Mouse (Mus musculus): ENCODE results near the gene Angpt4.

Angpt4 gene

DNA sequence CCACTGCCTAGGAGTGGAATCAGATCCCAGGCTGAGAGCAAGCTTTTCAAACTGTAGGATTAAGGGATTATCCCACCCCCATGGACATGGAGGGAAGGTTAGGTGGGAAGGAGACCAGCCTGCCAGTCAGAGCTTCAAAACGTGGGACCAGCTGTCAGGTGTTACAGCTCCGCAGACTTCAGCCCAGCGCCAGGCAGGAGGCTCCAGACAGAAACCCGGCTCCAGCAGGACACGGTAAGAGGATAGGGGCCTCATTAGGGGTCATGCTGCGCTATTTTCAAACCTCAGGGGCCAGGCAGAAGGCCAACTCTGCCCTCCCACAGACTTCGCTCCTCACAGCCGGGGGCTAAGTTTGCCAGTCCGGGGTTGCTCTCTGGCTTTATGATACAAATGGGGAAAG lies 53.0 kb downstream of the Angpt4 start:
- DNase-seq, result no peak

DNA sequence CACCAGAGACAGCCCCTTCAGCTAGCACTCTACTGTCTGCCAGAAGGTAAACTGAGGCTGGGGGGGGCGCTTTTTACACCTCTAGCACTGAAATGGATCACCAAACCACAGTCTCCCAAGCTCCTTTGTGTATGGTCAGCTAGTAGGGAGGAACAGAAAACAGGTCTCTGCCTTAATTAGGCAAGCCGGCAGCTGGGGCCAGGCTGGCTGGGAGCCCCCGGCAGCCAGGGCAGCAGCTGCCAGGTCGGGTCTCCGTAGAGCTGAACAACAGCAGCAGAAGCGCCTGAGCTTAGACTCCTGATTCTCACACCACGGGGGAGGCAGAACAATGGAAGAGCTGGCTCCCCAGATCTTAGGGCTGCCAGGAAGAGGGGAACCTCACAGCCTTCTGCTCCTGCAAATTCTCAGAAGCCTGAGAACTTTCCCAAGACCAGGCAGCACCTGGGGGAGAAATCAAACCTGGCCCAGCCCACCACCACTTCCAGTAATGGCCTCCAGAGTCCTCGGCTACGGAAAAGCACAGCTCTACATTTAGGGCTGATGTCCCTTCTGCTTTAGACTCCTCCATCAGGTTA lies 56.3 kb downstream of the Angpt4 start:
- no peak for DNase-seq

DNA sequence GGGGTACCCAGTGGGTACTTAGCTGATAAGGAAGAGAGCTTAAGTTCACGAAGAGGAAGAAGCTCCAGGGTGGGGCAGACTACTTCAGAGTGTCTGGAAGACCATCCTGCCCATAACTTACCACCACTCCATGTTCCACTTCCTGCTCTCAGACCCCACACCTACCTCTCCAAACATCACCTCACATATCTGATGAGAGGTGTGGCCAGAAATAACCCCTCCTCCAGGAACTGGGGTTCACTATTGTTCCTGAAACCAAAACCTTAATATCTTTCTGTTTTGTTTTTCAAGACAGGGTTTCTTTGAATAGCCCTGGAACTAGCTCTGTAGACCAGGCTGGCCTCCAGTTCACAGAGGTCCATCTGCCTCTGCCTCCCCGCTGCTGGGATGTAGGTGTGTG lies 56.8 kb downstream of the Angpt4 start:
- no peak for DNase-seq

DNA sequence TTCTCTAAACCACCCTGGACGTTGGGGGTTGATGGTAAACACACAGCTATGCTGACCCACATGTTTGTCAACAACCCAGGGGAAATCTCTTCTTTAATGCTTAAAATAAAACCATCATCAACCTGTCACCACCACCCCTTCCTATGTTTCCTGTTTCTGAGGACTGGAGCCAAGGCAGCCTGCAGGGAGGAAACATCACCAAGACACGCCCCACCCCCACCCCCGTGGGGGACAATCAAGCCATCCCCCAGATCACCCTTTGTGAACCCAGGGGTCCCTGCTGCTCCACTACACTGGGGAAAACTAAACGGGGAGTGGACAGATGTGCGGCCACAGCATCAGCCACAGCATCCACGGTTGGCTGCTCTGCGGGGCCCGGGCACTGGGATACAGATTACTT lies 57.4 kb downstream of the Angpt4 start:
- DNase-seq, result peak; percentile 70

DNA sequence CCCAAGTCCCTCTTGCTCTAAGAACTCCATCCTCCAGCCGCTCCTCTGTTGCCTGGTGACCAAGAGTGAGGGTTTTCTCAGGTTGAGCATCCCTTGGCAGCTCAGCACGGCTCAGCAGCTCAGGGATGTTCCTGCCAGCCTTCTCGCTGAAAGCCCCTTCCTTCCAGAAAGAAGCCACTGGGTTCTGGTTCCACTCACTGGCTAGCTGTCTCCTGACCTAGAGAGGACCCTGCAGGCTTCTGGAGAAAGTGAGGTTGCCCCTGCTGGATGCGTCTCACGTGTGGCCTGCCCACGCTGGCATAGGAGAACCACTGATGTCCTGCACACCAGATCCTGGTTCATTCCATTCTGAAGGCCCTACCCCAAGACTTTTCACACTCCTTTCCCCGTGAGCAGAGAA lies 58.0 kb downstream of the Angpt4 start:
- DNase-seq, result no peak

DNA sequence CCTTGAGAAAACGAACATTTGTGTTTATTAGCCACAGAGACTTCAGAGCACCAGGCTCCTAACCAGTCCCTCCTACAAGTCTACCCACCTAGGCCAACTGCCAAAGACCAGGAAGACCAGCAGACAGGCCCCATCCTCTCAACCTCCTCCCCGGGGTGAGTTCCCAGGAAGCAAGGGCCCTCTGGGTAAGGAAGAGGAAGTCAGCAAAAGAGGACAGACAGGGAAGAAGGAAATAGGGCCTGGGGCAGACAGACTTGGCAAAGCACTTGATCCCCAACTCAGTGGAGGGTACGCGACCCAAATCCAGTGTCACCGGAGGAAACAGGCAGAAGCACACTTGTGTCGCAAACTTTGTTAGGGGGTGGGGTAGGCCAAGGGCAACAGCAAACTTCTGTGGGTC lies 58.4 kb downstream of the Angpt4 start:
- no peak for DNase-seq

DNA sequence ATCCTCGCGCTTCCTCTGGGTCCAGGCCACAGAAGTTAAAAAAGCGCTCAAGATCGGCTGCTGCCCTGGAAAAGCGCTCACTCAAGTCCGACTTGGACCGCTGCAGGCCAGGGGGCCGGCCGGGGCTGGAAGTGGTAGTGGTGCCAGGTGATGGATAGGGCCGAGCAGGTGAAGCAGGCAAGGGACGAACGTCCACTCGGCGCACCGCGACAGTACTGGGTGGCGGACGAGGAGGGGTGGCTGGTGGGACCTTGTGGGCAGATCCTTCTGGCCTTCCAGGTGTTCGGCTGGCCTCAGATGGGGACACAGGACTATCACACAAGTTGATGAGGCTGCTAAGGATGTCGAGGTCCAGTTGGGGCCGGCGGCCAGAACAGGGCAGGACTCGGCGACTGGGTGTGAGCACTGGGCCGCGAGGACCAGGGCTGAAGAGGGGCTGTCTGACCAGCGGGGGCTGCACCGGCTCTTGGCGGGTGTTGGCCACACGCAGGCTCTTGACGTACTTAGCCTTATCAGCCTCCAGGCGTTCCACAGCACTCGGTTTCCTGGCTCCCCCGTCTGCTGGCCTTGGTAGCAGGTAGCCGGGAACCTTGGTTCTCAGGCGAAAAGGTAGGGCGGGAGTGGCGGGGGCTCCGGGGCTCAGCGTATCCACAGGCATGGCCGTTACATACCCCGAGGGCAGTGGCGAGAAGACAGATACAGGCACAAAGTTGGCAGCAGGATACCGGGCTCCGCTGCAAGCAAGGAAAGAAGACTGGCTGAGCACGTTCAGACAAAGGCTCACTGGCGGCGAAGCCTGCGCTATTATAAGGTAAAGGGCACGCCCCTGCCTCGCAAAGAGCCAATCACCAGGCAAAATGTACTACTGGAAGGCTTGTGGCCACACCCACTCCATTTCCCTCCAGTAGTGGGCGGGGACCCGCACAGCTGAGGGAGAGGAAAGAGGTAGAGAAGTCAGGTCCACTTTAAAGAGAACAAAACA lies 59.5 kb downstream of the Angpt4 start:
- peak; percentile 89 for DNase-seq

DNA sequence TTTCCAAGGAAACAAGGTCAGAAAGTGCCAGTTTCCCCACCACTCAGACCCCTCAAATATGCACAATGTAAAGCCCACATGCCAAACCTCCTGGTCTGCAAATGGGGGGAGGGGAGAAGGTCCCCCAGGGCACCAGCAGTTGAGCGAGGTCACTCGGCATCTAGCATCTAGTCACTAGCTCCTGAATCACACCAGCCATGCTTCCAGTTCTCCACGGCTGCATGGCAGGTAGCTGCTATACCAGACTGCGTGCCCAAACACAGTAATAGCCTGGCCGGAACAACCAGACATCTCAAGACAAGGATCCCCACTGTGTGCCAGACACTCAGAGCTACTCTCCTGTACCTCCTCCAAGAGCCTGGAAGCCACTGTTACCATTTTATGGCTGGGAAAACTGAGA lies 60.7 kb downstream of the Angpt4 start:
- DNase-seq, result no peak

DNA sequence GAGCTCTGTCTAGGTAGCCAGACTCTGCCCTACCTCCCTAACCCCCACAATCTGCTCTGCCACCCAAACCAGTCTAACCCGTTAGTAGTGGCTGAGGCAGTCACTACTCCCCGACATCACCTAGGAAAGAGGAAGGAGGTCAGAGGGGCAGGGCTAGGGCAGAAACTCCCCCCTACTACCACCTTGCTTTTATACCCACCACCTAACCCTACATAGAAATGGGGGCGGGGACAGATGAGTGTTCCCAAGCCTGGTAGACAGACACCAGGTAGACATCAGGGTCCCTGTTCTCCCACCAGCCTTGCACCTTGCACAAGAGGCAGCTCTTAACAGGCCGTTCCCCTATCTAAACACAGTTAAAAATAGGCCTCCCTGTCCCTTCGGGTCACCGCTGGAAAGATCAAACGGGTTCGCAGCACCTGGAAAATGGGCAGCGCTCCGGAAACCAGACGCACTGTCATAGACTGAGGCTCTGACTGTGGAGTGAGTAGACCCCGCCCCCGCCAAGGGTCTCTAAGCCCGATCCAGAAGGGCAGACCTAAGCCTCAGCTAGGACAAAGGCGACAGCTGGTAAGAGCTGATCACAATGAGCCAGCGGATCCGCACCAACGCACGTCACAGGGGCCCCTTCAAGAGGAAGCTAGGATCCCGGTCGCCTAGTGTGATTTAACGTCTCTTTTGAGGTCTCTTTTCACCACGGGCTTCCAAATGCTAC lies 62.0 kb downstream of the Angpt4 start:
- DNase-seq, result no peak

DNA sequence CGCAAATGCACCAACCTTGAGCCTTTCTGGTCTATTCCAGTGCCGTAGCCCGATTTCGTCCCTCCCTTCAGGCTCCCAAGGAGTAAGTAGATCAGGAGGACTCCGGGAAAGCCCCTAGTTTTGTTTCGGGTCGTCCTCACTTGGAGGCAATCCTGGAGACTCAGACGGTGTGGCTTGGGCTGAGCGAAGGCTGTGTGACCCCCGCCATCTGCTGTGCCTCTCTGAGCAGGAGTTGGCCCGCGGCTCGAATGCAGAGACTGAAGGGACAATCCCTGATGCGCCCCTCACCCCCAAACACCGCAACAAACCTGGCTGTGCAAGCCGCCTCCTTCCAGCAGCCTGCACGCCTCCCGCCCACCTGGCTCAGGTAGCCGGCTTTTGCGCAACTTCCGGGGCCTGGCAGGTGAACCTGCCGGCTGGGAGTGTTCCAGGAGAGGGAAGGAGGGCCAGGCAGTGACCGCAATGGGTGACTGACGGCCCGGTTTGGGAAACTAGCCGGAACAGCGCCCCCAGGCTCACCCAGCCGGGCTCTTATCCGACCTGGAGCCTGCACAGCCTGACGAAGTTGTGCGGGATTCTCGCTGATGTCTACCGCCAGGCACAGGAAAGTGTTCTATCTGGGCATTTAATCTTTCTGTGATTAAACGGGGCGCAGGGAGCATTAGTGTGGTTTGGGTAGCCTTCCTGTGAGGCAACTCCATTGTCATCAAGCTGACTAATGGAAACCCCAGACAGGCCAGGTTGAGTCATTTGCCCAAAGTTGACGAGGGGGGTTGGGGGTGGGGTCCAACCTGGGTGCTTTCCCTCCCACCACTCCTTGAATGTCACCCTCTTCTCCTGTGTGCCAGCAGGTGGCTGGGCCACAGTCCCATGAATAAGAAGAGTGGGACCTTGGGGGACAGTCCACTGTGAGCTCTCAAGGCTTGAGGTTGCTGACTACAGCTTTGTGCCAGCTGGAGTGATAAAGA lies 62.9 kb downstream of the Angpt4 start:
- DNase-seq, result peak; percentile 78

DNA sequence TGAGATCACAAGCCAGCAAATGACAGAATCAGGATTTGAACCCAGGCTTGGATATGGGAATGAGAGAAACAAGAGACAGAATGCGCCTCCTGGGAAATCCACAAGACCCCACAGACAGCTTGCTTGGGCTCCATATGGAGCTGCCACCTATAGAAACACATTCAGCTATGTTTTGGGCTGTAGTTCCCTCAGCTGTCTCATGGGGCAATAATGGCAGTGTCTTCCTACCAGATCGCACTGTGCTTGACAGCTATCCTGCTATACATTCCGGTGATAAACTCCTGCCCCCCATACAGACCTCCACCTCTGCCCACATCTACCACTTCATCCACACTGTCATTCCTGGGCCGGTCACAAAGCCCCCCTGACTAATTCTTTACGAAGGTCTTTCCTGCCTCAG lies 64.3 kb downstream of the Angpt4 start:
- no peak for DNase-seq

DNA sequence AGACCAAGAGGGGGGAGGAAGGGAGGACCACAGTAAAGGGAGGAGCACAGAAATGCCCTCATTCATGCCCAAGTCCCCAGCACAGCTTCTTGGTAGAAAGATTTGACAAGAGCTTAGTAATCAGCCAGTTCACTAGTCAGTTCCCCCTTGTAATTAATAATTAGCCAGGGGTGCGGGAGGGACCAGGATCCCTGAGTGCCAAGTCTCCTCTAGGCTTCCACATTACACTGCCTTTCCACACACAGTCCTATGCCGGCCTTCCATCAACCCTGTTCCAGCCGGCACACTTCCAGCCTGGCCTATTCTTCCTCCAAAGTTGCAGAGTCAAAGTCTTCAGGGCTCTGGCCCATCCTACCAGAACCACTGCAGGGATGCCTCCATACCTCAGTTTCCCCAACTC lies 65.1 kb downstream of the Angpt4 start:
- DNase-seq, result peak; percentile 59

DNA sequence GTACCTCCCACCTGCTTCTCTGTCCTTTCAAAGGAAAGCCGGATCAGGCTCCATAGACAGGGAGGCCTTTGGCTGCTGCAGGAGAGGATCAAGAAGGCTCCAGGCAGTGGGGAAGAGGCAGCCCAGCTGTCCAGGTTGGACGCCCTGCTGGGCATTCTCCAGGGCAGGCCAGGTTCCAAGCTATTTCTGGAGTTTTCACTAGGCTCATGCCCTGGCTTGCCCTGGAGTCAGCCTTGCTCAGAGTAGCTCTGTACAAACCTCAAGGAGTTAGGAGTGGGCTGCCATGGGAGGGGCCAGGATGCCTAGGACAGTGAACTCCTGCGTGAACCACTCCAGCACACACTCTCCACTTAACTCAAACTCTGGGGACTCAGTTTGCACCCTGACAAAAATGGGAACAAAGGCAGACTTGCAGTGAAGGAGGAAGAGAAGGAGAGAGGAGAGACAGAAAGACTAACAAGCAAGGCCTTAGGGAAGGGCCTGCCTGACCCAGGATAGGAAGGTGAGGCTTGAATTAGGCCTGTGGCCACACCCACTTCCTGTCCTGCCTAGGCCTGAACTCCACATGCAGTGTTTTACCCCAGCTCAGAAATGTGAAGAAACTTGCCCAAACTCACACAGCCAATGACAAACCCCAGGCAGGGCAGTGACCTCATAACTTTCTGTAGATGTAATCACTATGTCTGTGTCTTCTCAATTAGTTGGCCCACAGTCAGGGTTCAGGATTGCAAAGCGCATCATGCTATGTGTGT lies 66.9 kb downstream of the Angpt4 start:
- DNase-seq, result no peak

DNA sequence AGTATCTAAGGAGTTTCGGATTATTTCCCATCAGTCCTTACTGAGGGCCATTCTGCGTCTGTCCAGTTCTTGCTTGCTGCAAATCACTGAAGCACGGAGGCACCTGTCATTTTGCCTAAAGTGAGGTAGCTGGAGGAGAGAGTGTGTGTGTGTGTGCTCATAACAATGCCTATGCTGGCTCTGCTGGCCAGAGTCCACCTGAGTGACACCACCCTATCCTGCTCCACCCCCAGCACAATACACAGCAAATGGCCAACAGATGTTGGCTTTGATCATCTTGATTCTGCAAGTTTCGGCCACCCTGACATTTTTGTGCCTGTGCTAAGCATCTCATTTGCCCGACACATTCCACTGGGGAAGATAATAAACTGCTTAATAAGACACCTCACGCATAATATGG lies 67.5 kb downstream of the Angpt4 start:
- DNase-seq, result peak; percentile 45

DNA sequence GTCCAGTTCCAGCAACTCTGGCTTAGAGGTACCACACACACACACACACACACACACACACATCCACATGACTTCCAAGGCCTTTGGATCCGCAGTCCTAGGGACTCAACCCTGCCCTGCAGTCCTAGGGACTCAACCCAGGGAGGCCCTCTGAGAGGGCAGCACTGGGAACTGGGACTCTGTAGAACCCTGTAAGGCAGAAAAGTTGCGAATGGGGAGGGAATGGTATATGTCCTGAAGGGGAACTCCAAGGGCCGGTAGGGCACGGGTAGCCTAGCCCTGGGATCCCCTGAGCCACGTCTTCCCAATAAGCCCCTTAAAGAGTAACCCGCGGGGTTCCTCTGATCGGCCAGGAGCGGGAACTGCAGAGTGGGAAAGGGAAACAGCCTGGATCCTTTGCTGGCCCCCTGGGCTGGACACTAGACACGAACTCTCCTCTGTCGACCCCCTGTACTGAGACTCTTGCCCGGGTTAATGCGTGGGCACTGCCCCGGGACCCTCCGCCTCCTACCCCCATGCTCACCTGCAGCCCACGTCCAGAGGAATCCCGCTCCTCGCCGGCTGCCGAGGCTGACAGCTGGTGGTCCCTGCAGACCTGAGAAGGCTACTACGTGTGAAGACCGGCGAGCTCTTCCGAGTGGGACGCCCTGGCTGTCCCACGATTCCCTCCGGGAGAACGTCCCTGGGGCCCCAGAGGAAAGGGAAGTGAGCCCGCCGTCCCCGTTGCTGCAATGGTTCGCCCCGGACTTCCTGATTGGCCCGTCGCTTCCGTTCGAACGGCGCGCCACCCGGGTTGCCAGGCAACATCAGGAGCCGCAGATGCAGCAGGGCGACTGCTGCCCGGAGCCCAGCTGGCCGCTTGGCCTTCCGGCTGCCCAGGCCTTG lies 68.7 kb downstream of the Angpt4 start, which contains the start of gene Fam110a:
Gene Fam110a (minus strand): TSS at position 750 of the 885 bp plus-strand sequence.
- DNase-seq, result peak; percentile 96

DNA sequence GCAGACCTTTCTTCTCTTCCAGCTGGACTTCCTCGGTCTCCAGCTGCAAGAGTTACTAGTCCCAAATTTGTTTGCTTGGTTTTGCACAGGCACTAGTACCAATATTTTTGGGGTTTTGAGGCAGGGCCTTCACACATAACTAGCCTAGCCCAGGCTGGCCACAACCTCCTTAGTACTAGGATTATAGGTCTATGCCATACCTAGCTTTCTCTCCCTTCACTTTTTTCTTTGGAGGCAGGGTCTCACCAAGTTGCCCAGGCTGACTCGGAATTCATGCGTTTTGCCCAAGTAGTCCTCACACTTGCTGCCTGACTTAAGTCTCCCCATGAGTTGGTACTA lies 69.3 kb downstream of the Angpt4 start:
- DNase-seq, result no peak

DNA sequence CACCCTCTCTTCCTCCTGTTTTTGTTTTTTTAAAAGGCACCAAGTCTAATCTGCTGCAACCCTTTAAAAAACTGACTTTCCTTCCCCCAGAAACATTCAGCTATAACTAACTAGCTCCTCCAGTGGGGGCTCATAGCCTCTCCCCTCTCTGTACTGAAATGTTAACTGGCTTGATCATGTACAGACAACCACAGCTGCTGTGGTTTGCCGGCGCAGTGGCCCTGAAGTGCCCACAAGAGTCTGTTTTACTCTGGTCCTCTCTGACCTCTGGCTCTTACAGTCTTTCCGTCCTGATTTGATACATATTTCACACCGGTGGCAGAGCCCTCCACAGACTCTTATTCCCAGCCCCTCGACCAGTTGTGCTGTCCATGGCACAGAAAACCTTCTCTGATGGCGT lies 70.3 kb downstream of the Angpt4 start:
- DNase-seq, result no peak

DNA sequence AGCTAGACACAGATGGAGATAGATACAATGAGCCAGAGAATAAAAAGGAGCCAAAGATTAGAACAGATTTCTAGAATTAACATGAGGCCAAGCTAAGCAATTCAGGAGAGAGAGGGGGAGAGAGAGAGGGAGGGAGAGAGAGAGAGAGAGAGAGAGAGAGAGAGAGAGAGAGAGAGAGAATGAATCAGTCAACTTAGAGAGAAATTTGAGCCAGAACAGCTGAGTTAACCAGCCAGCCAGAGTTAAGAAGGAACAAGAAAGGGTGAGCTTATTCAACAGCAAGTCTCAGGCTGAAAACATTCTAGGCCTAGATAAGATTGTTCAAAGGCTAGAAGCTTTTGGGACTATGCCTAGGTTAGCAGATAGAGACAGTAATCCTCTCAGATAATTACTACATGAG lies 71.5 kb downstream of the Angpt4 start:
- no peak for DNase-seq

DNA sequence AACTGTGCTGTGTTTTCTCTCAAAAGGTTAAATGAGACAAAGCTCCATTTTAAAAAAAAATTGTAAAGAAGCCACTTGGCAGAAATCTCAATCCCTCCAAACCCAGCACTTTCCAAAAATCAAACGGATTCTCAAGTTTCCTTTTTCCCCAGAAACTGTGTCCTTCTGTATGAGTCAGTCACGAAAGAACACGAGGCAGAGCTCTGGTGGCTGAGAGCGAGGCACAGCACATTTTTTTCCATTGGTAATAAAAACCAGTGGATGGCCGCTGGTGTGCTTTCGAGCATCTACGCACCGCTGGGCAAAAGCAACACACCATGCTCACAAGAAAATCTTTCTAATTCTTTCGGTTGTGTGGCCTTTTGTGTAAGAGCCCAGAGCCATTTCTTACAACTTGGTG lies 73.0 kb downstream of the Angpt4 start:
- DNase-seq, result no peak

DNA sequence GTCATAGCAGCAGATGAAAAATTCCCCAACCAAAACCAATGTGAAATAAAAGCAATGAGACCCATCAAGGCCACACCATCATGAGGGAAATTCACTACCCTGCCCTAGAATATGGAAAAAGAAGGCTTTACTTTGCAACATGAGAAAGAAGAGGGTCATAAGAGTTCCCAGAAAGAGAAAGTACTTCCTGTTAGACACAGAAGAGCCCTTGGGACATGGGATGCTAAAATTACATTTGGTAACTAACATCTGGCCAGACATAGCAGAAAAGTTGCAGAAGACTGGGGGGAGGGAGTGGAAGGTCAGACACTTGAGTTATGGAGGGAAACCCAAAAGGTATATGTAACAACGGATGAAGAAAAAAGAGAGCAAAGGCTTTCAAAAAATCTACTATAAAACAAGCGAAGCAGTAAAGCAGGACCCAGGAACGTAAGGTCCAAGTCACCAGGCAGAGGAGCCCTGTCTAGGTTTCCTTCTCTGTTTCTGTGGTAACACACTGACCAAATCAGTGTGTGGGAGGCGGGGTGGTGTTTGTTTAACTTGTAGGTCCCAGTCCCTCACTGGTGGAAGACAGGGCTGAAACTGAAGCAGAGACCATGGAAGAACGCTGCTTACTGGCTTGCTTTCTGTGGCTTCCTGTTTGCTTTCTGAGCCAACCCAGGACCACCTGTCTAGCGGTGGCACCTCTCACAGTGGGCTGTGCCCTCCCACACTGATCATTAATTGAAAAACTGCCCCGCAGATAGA lies 74.6 kb downstream of the Angpt4 start:
- peak; percentile 48 for DNase-seq
